Mouse (Mus musculus) embryonic facial prominence, embryonic 14.5 days (tissue): ENCODE measurements at regions not wholly inside any gene's neighbourhood (a gene's known extent, or its start where the extent isn't known, plus 50 kb on each side); places are given as distances from the start of the nearest gene placed in this dataset.

Source experiments
- ATAC-seq: fragments of 200-750 bp; cut with Nextera tagmentation; 2 replicates; pipeline ENCODE4 v1.8.0; 2017; ENCODE audit warnings: low read depth, moderate number of reproducible peaks, moderate TSS enrichment
- DNase-seq: peaks from one replicate; pipeline ENCODE4 v3.0.0-alpha.2; 2015; ENCODE audit warnings: low spot score
- H3K27ac ChIP-seq: fragments of 300-500 bp; sonication (generic); replicated peaks from 2 replicates; pipeline ENCODE4 v1.5.1; 2014; ENCODE audit warnings: low read depth, mild to moderate bottlenecking, low read length, moderate library complexity
- H3K27me3 ChIP-seq: fragments of 300-500 bp; sonication (generic); replicated peaks from 2 replicates; pipeline ENCODE4 v1.6.1; 2014; ENCODE audit warnings: low read length; ENCODE audit not compliant: control insufficient read depth, insufficient read depth
- H3K36me3 ChIP-seq: fragments of 300-500 bp; sonication (generic); 2 replicates; pipeline ENCODE4 v1.6.1; 2014; ENCODE audit warnings: low read length, mixed read lengths; ENCODE audit not compliant: control insufficient read depth, insufficient read depth
- H3K4me1 ChIP-seq: fragments of 300-500 bp; sonication (generic); 2 replicates; pipeline ENCODE4 v1.6.1; 2014; ENCODE audit warnings: antibody characterized with exemption, low read length; ENCODE audit not compliant: control insufficient read depth, insufficient read depth
- H3K4me2 ChIP-seq: fragments of 300-500 bp; sonication (generic); 2 replicates; pipeline ENCODE4 v1.6.1; 2014; ENCODE audit warnings: low read depth, mild to moderate bottlenecking, low read length, moderate library complexity, mixed read lengths
- H3K4me3 ChIP-seq: fragments of 300-500 bp; sonication (generic); 2 replicates; pipeline ENCODE4 v1.5.1; 2014; ENCODE audit warnings: low read depth, mild to moderate bottlenecking, low read length
- H3K9ac ChIP-seq: fragments of 300-500 bp; sonication (generic); 2 replicates; pipeline ENCODE4 v1.6.1; 2014; ENCODE audit warnings: low read depth, mild to moderate bottlenecking, low read length, moderate library complexity, mixed read lengths
- H3K9me3 ChIP-seq: fragments of 300-500 bp; sonication (generic); 2 replicates; pipeline ENCODE4 v1.6.1; 2016; ENCODE audit warnings: low read length; ENCODE audit not compliant: control insufficient read depth
- WGBS: fragments of 180-500 bp; shearing (Covaris S2); extraction: QIAGEN DNeasy Blood & Tissue Kit; methylation state at CpG from one replicate; pipeline ENCODE4 v1.1.7; 2014; 5-methylcytosine and 5-hydroxymethylcytosine counted together

- H3K27me3 ChIP-seq, result no peaks in the 10 kb centered on the region
These were observed 76.7 kb upstream of the Tmem150c start for GRCm38 (mm10) chr5:100236277-100236676.

DNA sequence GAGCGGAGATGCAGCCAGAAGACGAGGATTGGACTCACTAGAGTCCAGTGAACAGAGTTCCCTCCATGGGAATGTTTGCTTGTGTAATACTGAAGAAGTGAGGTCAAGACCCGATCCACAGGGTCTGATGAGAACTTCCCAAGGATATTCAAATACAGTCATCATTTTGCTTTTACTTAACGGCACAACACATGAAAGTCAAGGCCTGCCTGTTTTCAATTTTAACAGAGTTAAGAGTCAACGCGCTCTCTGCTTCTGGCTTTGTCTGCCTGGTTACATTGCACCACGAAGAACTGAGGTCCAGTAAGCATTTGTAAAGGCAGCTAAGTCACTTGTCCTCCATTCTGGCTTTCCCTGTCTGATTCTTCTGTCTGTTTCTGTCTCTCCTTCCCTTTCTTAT lies 72.5 kb upstream of the Tmem150c start:
- 0 out of 2 replicates have a peak, but pooled peaks cover 3% of the 10 kb centered on the region for H3K9me3 ChIP-seq
- H3K4me1 ChIP-seq, result 0 out of 2 replicates have a peak, but pooled peaks cover 4% of the 10 kb centered on the region
- H3K36me3 ChIP-seq, result no peaks in the 10 kb centered on the region
- H3K4me2 ChIP-seq, result no peak overlapping the region
- H3K9ac ChIP-seq, result no peak overlapping the region
- DNase-seq (no peak), ATAC-seq (no peak)
- no peaks in the 10 kb centered on the region for H3K27me3 ChIP-seq
- 47% methylated on average over 7 of the region's 7 CpGs for WGBS
- H3K4me3 ChIP-seq, result no peak overlapping the region
- no peak overlapping the region for H3K27ac ChIP-seq

More at GRCm38 (mm10) chr5:100236277-100236676, 76.7 kb upstream of the Tmem150c start:
- no peaks in the 10 kb centered on the region for H3K36me3 ChIP-seq
- H3K4me3 ChIP-seq, result no peak overlapping the region
- WGBS, result 95% methylated on average over 17 of the region's 17 CpGs
- no peak for DNase-seq
- no peak overlapping the region for H3K27ac ChIP-seq
- H3K9ac ChIP-seq, result no peak overlapping the region
- H3K9me3 ChIP-seq, result no peaks in the 10 kb centered on the region
- no peak for ATAC-seq
- 0 out of 2 replicates have a peak, but pooled peaks cover 4% of the 10 kb centered on the region for H3K4me1 ChIP-seq
- H3K4me2 ChIP-seq, result no peak overlapping the region

- no peak for ATAC-seq
- Histone ChIP-seq H3K36me3 (no peaks in the 10 kb centered on the region), H3K27ac (no peak overlapping the region), H3K4me1 (0 out of 2 replicates have a peak, but pooled peaks cover 7% of the 10 kb centered on the region), H3K4me3 (no peak overlapping the region), H3K4me2 (no peak overlapping the region), H3K9me3 (0 out of 2 replicates have a peak, but pooled peaks cover 3% of the 10 kb centered on the region), H3K9ac (no peak overlapping the region), H3K27me3 (no peaks in the 10 kb centered on the region)
- DNase-seq, result no peak
- 68% methylated on average over 11 of the region's 11 CpGs for WGBS
These were observed 72.0 kb upstream of the Tmem150c start for GRCm38 (mm10) chr5:100231574-100231973.

GRCm38 (mm10) chr5:100230038-100230437 lies 70.4 kb upstream of the Tmem150c start:
- Histone ChIP-seq H3K36me3 (no peaks in the 10 kb centered on the region), H3K9me3 (0 out of 2 replicates have a peak, but pooled peaks cover 3% of the 10 kb centered on the region), H3K9ac (no peak overlapping the region), H3K4me2 (no peak overlapping the region), H3K27ac (no peak overlapping the region), H3K4me3 (no peak overlapping the region), H3K27me3 (no peaks in the 10 kb centered on the region), H3K4me1 (0 out of 2 replicates have a peak, but pooled peaks cover 7% of the 10 kb centered on the region)
- 83% methylated on average over 4 of the region's 4 CpGs for WGBS
- no peak for ATAC-seq
- DNase-seq, result no peak

DNA sequence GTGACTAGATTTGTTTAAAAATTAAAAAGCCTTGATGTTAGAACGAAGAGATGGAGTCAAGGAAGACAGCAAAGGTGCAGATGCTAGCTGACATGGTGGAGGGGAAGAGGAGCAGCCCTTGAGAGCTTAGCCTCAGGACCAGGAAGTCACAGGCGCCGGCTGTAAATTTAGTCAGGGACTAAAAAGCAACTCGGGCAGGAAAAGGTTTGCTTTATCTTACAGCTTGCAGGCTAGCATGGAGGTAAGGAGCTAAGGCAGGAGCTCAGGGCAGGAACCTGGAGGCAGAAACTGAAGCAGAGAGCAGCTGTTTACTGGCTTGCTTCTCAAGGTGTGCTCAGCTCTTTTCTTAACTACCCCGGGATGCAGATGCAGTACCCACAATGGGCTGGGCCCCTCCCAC lies 68.3 kb upstream of the Tmem150c start:
- H3K36me3 ChIP-seq, result no peaks in the 10 kb centered on the region
- ATAC-seq (no peak), DNase-seq (no peak)
- 0 out of 2 replicates have a peak, but pooled peaks cover 7% of the 10 kb centered on the region for H3K4me1 ChIP-seq
- 0 out of 2 replicates have a peak, but pooled peaks cover 3% of the 10 kb centered on the region for H3K9me3 ChIP-seq
- H3K4me3 ChIP-seq, result no peak overlapping the region
- H3K27me3 ChIP-seq, result 0 out of 2 replicates have a peak, but pooled peaks cover 3% of the 10 kb centered on the region
- H3K4me2 ChIP-seq, result no peak overlapping the region
- WGBS, result 54% methylated on average over 5 of the region's 5 CpGs
- H3K27ac ChIP-seq, result no peak overlapping the region
- no peak overlapping the region for H3K9ac ChIP-seq

DNA sequence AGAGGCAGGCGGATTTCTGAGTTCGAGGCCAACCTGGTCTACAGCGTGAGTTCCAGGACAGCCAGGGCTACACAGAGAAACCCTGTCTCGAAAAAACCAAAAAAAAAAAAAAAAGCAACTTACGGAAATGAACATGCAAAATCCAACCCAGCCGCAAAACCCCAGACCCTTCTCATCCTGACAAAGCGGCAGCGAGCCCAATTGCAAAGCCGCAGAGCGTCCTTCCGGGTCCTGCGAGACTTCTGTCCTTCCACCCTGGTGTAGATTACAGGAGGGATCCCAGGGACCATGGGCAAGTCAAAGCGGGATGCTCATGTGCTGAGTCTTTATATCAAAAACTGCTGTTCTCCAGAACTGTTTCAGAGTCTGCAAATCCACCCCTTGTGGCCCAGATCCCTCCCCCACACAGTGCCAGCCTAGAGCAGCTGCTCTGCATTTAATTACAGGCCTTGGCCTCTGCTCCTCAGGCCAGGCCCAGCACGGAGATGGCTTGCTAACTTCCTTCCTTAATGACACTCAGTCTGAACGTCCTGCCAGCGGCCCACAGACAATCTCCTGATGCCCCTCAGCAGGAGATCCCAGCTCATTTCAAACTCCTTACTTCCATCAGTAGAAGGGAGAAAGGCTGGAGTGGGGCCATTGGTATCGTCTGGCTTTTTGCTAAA lies 67.1 kb upstream of the Tmem150c start:
- Histone ChIP-seq H3K4me1 (0 out of 2 replicates have a peak, but pooled peaks cover 3% of the 10 kb centered on the region), H3K27ac (peak overlapping the region; percentile 1; the same call in 1 of the 2 replicates), H3K36me3 (no peaks in the 10 kb centered on the region), H3K27me3 (0 out of 2 replicates have a peak, but pooled peaks cover 3% of the 10 kb centered on the region), H3K9ac (no peak overlapping the region), H3K9me3 (0 out of 2 replicates have a peak, but pooled peaks cover 3% of the 10 kb centered on the region), H3K4me3 (no peak overlapping the region), H3K4me2 (no peak overlapping the region)
- peak; percentile 81 for ATAC-seq
- DNase-seq, result peak; percentile 67
- WGBS, result 40% methylated on average over 17 of the region's 17 CpGs

- ATAC-seq, result no peak
- Histone ChIP-seq H3K4me3 (no peak overlapping the region), H3K4me2 (no peak overlapping the region), H3K4me1 (0 out of 2 replicates have a peak, but pooled peaks cover 3% of the 10 kb centered on the region), H3K36me3 (no peaks in the 10 kb centered on the region), H3K27me3 (0 out of 2 replicates have a peak, but pooled peaks cover 3% of the 10 kb centered on the region), H3K27ac (no peak overlapping the region), H3K9me3 (0 out of 2 replicates have a peak, but pooled peaks cover 3% of the 10 kb centered on the region), H3K9ac (no peak overlapping the region)
- no peak for DNase-seq
- 84% methylated on average over 7 of the region's 7 CpGs for WGBS
These were observed 65.9 kb upstream of the Tmem150c start for GRCm38 (mm10) chr5:100225491-100225890.

- no peak overlapping the region for H3K27ac ChIP-seq
- H3K36me3 ChIP-seq, result no peaks in the 10 kb centered on the region
- no peak overlapping the region for H3K4me3 ChIP-seq
- 0 out of 2 replicates have a peak, but pooled peaks cover 3% of the 10 kb centered on the region for H3K4me1 ChIP-seq
- H3K9ac ChIP-seq, result no peak overlapping the region
- 0 out of 2 replicates have a peak, but pooled peaks cover 3% of the 10 kb centered on the region for H3K9me3 ChIP-seq
- 82% methylated on average over 10 of the region's 10 CpGs for WGBS
- 0 out of 2 replicates have a peak, but pooled peaks cover 3% of the 10 kb centered on the region for H3K27me3 ChIP-seq
- H3K4me2 ChIP-seq, result no peak overlapping the region
- DNase-seq, result no peak
- ATAC-seq, result no peak
These were observed 65.3 kb upstream of the Tmem150c start for GRCm38 (mm10) chr5:100224773-100225363.
